Mouse (Mus musculus) stomach, embryonic 15.5 days (tissue): ENCODE results near the gene Ucn. TPM values are rescaled to one million over a fixed set of nuclear protein-coding genes. Genes with fewer than 3 reads are reported as not detected.
A peak's percentile ranks its signal among the peaks of the same experiment; 100 is the strongest.

Source experiments
- ATAC-seq: fragments of 200-750 bp; cut with Nextera tagmentation; 2 replicates; pipeline ENCODE4 v1.8.0; 2017; ENCODE audit warnings: low read depth, moderate number of reproducible peaks, moderate TSS enrichment; ENCODE audit not compliant: insufficient read depth, low FRiP score
- H3K27ac ChIP-seq: fragments of 300-500 bp; sonication (generic); 2 replicates; pipeline ENCODE4 v1.5.1; 2015; ENCODE audit warnings: mild to moderate bottlenecking, inconsistent platforms
- H3K27me3 ChIP-seq: fragments of 300-500 bp; sonication (generic); replicated peaks from 2 replicates; pipeline ENCODE4 v1.6.1; 2015; ENCODE audit warnings: inconsistent platforms
- H3K36me3 ChIP-seq: fragments of 300-500 bp; sonication (generic); 2 replicates; pipeline ENCODE4 v1.6.1; 2015; ENCODE audit warnings: inconsistent platforms
- H3K4me1 ChIP-seq: fragments of 300-500 bp; sonication (generic); 2 replicates; pipeline ENCODE4 v1.6.1; 2015; ENCODE audit warnings: inconsistent platforms
- H3K4me2 ChIP-seq: fragments of 300-500 bp; sonication (generic); 2 replicates; pipeline ENCODE4 v1.6.1; 2015; ENCODE audit warnings: mild to moderate bottlenecking, inconsistent platforms
- H3K4me3 ChIP-seq: fragments of 300-500 bp; sonication (generic); replicated peaks from 2 replicates; pipeline ENCODE4 v1.5.1; 2015; ENCODE audit warnings: inconsistent platforms
- H3K9ac ChIP-seq: fragments of 300-500 bp; sonication (generic); 2 replicates; pipeline ENCODE4 v1.6.1; 2015; ENCODE audit warnings: inconsistent platforms
- H3K9me3 ChIP-seq: fragments of 300-500 bp; sonication (generic); 2 replicates; pipeline ENCODE4 v1.6.1; 2016; ENCODE audit warnings: inconsistent platforms
- WGBS: fragments of 180-500 bp; shearing (Covaris S2); methylation state at CpG from one replicate; pipeline ENCODE4 v1.1.7; 2015; 5-methylcytosine and 5-hydroxymethylcytosine counted together
- polyA plus RNA-seq: library from polyadenylated mRNA; unstranded; fragments of >200 nt; fragmentation: Nextera tagmentation; extraction: Ambion mirVana; gene quantifications from 2 replicates; pipeline ENCODE4 v1.2.1, GENCODE M21; 2015

Gene Ucn
- polyA plus RNA-seq, 1 experiment from 2014 or later, result not detected

DNA sequence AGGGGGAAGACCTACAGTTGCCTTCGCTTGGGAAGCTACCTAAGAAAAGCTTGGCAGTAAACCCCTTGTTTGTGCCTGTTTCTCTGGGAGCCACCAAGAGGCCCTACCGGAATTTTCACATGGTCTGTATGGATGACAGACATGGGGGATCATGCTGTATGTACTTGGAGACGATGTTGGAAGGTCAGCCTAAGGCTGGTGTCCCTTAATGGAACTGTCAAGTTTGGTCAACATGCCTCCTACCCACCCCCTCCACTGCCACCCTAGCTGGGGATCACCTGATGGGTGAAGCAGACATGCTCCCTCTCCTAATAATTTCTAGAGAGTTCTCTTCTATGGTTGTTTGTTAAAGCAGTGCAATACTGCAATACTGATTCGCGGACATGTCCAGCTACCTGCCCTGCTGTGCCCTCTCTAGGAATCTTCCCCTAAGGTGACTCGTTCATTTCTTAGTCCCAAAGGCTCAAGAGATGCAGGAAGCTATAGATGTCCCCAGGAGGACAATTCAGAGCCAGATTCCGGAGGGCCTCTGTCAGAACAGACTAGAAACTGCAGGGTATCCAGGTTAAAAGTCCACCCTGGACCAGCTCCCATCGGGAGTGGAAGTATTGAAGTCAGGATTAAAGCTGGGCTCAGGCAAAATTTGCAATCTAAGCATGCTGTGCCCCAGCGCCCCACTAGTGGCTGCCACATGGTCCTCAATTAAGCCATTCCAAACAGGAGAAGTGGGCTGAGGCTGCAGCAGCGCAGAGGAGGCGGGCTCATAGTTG is 42.7 kb downstream of the Ucn start:
- H3K9ac ChIP-seq, result no peak overlapping the region
- peaks cover 66% of the 10 kb centered on the region for H3K27me3 ChIP-seq
- WGBS, result 27% methylated on average over 11 of the region's 11 CpGs

GRCm38 (mm10) chr5:31094799-31095691 is 43.6 kb downstream of the Ucn start:
- H3K4me3 ChIP-seq, result peak overlapping the region; percentile 33
- no peak overlapping the region for H3K27ac ChIP-seq
- H3K9ac ChIP-seq, result no peak overlapping the region
- peak overlapping the region; percentile 79 for H3K4me2 ChIP-seq
- no peaks in the 10 kb centered on the region for H3K9me3 ChIP-seq
- 1% methylated on average over 58 of the region's 59 CpGs for WGBS
- ATAC-seq, result 0 out of 2 replicates have a peak, but pooled peaks have one; percentile 29
- peaks cover 33% of the 10 kb centered on the region for H3K4me1 ChIP-seq
- peaks cover 74% of the 10 kb centered on the region for H3K27me3 ChIP-seq
- no peaks in the 10 kb centered on the region for H3K36me3 ChIP-seq

More for the DNA sequence above, 42.7 kb downstream of the Ucn start:
- H3K27ac ChIP-seq, result no peak overlapping the region
- no peak for ATAC-seq
- no peaks in the 10 kb centered on the region for H3K36me3 ChIP-seq
- peak overlapping the region; percentile 33 for H3K4me3 ChIP-seq
- H3K4me1 ChIP-seq, result peaks cover 33% of the 10 kb centered on the region
- peak overlapping the region; percentile 79 for H3K4me2 ChIP-seq
- no peaks in the 10 kb centered on the region for H3K9me3 ChIP-seq

GRCm38 (mm10) chr5:31094100-31094798 is 44.4 kb downstream of the Ucn start:
- Histone ChIP-seq H3K27me3 (peaks cover 82% of the 10 kb centered on the region), H3K9ac (no peak overlapping the region), H3K9me3 (no peaks in the 10 kb centered on the region), H3K4me1 (peaks cover 33% of the 10 kb centered on the region), H3K36me3 (no peaks in the 10 kb centered on the region), H3K4me2 (peak overlapping the region; percentile 79), H3K4me3 (peak overlapping the region; percentile 33), H3K27ac (no peak overlapping the region)
- 2% methylated on average over 29 of the region's 29 CpGs for WGBS
- no peak for ATAC-seq

- peaks cover 89% of the 10 kb centered on the region for H3K27me3 ChIP-seq
- H3K36me3 ChIP-seq, result no peaks in the 10 kb centered on the region
- WGBS, result under 1% methylated on average over 51 of the region's 54 CpGs
- H3K4me3 ChIP-seq, result peak overlapping the region; percentile 40
- peak; percentile 75 for ATAC-seq
- no peak overlapping the region for H3K27ac ChIP-seq
- H3K9ac ChIP-seq, result no peak overlapping the region
- peak overlapping the region; percentile 79 for H3K4me2 ChIP-seq
- no peaks in the 10 kb centered on the region for H3K9me3 ChIP-seq
- H3K4me1 ChIP-seq, result peaks cover 33% of the 10 kb centered on the region
Observed at GRCm38 (mm10) chr5:31093151-31094041, 45.2 kb downstream of the Ucn start.

DNA sequence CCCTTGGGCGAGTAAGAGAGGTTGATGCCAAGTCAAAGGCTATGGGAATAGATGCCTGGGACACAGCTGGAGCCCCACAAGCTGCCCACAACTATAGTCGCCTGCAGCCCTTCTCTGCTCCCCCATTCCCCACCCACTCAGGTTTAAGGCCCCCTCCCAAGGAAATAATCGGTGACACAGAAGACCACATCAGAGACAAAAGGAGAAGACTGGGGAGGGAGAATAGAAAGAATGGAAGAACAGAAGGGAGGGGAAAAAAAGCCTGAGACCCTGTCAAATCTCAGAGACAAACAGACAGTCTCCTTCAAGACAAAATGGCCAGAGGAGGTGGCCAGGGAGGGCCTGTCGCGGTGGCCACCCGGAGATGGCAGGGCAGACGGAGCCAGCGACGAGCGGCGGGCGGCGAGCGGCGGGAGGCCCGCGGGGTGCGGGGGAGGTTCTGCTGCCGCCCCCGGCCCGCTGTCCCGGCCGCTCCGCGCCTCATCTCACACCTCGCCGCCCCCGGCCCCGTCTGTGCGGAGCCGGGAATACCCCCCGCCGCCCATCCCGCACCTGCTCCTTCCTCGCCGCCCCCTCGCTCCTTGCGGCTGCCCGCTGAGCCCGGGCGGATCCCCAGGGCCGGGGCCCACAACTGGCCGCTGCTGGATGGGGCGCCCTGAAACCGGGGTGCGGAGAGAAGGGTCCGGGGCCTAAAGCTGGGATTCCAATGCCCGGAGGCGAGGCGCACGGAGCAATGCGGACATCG is 46.2 kb downstream of the Ucn start:
- Histone ChIP-seq H3K36me3 (no peaks in the 10 kb centered on the region), H3K4me2 (peak overlapping the region; percentile 79), H3K27me3 (peaks cover 95% of the 10 kb centered on the region), H3K27ac (no peak overlapping the region), H3K9ac (no peak overlapping the region), H3K4me1 (peaks cover 33% of the 10 kb centered on the region), H3K4me3 (peak overlapping the region; percentile 40), H3K9me3 (no peaks in the 10 kb centered on the region)
- ATAC-seq, result no peak
- 4% methylated on average over 35 of the region's 53 CpGs for WGBS

Other genes starting within 250 kb of the Ucn start
- 443 and 450 TPM in 2 replicates for gene Ost4, start 231.0 kb downstream of the Ucn start, polyA plus RNA-seq
- 252 and 255 TPM in 2 replicates for gene Emilin1, start 225.4 kb downstream of the Ucn start, polyA plus RNA-seq
- 21.0 and 25.5 TPM in 2 replicates for gene Khk, start 217.4 kb downstream of the Ucn start, polyA plus RNA-seq
- gene Cgref1, start 193.2 kb downstream of the Ucn start, polyA plus RNA-seq, result 11.7 and 14.8 TPM in 2 replicates
- 135 and 147 TPM in 2 replicates for gene Preb, start 178.5 kb downstream of the Ucn start, polyA plus RNA-seq
- gene Tcf23, start 170.2 kb downstream of the Ucn start, polyA plus RNA-seq, result 0.74 and 1.0 TPM in 2 replicates
- 151 and 157 TPM in 2 replicates for gene Atraid, start 90.5 kb downstream of the Ucn start, polyA plus RNA-seq
- 8.9 and 10.4 TPM in 2 replicates for gene Slc5a6, start 89.9 kb downstream of the Ucn start, polyA plus RNA-seq
- gene Cad, start 84.0 kb downstream of the Ucn start, polyA plus RNA-seq, result 23.0 and 26.7 TPM in 2 replicates
- gene Dnajc5g, start 32.5 kb downstream of the Ucn start, polyA plus RNA-seq, result not detected in 2 replicates
- 0.26 and 0.37 TPM in 2 replicates for gene Slc30a3, start 30.6 kb downstream of the Ucn start, polyA plus RNA-seq
- gene Trim54, start 22.1 kb downstream of the Ucn start, polyA plus RNA-seq, result 0.62 TPM in 1 of 2 replicates, not detected in the other
- gene Mpv17, start 15.4 kb upstream of the Ucn start, polyA plus RNA-seq, result 58.8 and 63.0 TPM in 2 replicates
- 0.68 and 1.8 TPM in 2 replicates for gene Gm29609, start 41.1 kb upstream of the Ucn start, polyA plus RNA-seq
- 53.4 and 69.6 TPM in 2 replicates for gene Gtf3c2, start 41.3 kb upstream of the Ucn start, polyA plus RNA-seq
- 115 and 132 TPM in 2 replicates for gene Snx17, start 54.4 kb upstream of the Ucn start, polyA plus RNA-seq
- gene Eif2b4, start 54.6 kb upstream of the Ucn start, polyA plus RNA-seq, result 60.3 and 68.3 TPM in 2 replicates
- gene Zfp513, start 63.5 kb upstream of the Ucn start, polyA plus RNA-seq, result 8.6 and 9.8 TPM in 2 replicates
- 124 and 125 TPM in 2 replicates for gene Ppm1g, start 81.9 kb upstream of the Ucn start, polyA plus RNA-seq
- gene Nrbp1, start 102.0 kb upstream of the Ucn start, polyA plus RNA-seq, result 140 and 141 TPM in 2 replicates
- gene Gm9970, start 102.4 kb upstream of the Ucn start, polyA plus RNA-seq, result 0.44 and 0.53 TPM in 2 replicates
- gene Krtcap3, start 112.9 kb upstream of the Ucn start, polyA plus RNA-seq, result 65.4 and 66.6 TPM in 2 replicates
- gene Ift172, start 152.3 kb upstream of the Ucn start, polyA plus RNA-seq, result 27.2 and 31.1 TPM in 2 replicates
- 38.3 and 38.6 TPM in 2 replicates for gene Fndc4, start 157.3 kb upstream of the Ucn start, polyA plus RNA-seq
- 0.86 and 1.4 TPM in 2 replicates for gene Gckr, start 158.6 kb upstream of the Ucn start, polyA plus RNA-seq